Comparison of ENCODE assay signal across 24 mouse cellular contexts in the genomic region with DNA sequence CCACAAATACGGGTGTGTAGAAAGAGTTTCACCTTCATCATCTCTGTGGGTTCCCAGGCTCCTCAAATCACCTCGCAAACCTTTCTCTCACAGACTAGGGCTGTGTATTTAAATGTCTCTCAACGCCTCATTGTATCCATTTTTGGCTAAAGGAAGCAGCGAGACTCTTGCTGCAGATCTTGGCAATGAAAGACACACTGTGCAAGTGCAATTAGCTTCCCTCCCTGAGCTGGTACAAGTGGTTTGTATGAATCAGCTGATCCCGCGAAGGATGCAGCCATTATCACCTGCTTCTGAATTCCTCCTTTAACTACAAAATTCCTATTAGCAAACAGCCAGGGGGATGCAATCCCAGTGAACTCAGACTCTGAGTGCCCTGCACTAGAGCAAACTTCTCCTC.
DNase-seq lines count a peak whose midpoint lies in the region; ATAC-seq and TF ChIP-seq lines count a peak whose summit lies in the region.
"Had no signal": no experiment of that assay in that cellular context is flagged by ENCODE, and none has a peak within 500 bp of the region (broad histone marks: within the 10 kb centered on the region; RNA-seq: fewer than 3 reads in every experiment).

No protein-coding gene starts in this region.

- no peak overlapping the region for H3K4me2 ChIP-seq in forebrain, embryonic 14.5 days (ENCODE audit: low read length)
- H3K4me2 ChIP-seq in forebrain, embryonic 11.5 days (ENCODE audit: low read depth, low read length, severe bottlenecking) = no peak overlapping the region
- no peak overlapping the region for H3K4me2 ChIP-seq in liver, postnatal 0 days (ENCODE audit: low read depth, low read length)
- H3K4me2 ChIP-seq: embryonic facial prominence, embryonic 13.5 days; hindbrain, embryonic 13.5 days had no signal

- H3K9ac ChIP-seq in forebrain, embryonic 14.5 days (ENCODE audit: low read length) = no peak overlapping the region
- no peak overlapping the region for H3K9ac ChIP-seq in forebrain, embryonic 11.5 days (ENCODE audit: low read length)
- H3K9ac ChIP-seq in liver, postnatal 0 days (replicated peaks) = no peak overlapping the region
- H3K9ac ChIP-seq: embryonic facial prominence, embryonic 13.5 days; hindbrain, embryonic 13.5 days had no signal

- no peak overlapping the region for H3K4me3 ChIP-seq in forebrain, embryonic 14.5 days (ENCODE audit: low read depth, low read length)
- H3K4me3 ChIP-seq in forebrain, embryonic 11.5 days (ENCODE audit: low read depth, low read length) = no peak overlapping the region
- H3K4me3 ChIP-seq in liver, postnatal 0 days (ENCODE audit: low read depth, low read length) = no peak overlapping the region
- H3K4me3 ChIP-seq: embryonic facial prominence, embryonic 13.5 days; heart, embryonic 10.5 days; hindbrain, embryonic 13.5 days; limb, embryonic 10.5 days; megakaryocyte, embryonic 14.5 days; myocyte had no signal

- DNase-seq in forebrain, embryonic 14.5 days (ENCODE audit: low spot score) = peak; percentile 67
- no peak for DNase-seq in forebrain, embryonic 11.5 days (ENCODE audit: low spot score)
- peak; percentile 28 for DNase-seq in left cerebral cortex, adult 11 months (ENCODE audit: low spot score)
- DNase-seq in left cerebral cortex, postnatal 10 days (ENCODE audit: extremely low spot score in 1 of 2, low spot score in 2 of 2) = no peak
- DNase-seq in right cerebral cortex, postnatal 10 days (ENCODE audit: low spot score in 2 of 2) = peak; percentile 41 to 59
- no peak for DNase-seq in right cerebral cortex, postnatal 25 days
- no peak for DNase-seq in liver, postnatal 0 days
- DNase-seq: adrenal gland, postnatal 10 days; cerebellum, adult 11 months; cerebellum, postnatal 10 days; kidney, adult 18-20 months; kidney, postnatal 10 days; lung, adult 18-20 months; lung, postnatal 14 days; retina, postnatal 1 day; thymus, postnatal 25 days had no signal

- no peaks in the 10 kb centered on the region for H3K9me3 ChIP-seq in forebrain, embryonic 14.5 days (replicated peaks; ENCODE audit: control insufficient read depth, low read length)
- H3K9me3 ChIP-seq in forebrain, embryonic 11.5 days (ENCODE audit: control insufficient read depth, low read length) = no peaks in the 10 kb centered on the region
- no peaks in the 10 kb centered on the region for H3K9me3 ChIP-seq in liver, postnatal 0 days (ENCODE audit: low read length)
- H3K9me3 ChIP-seq: embryonic facial prominence, embryonic 13.5 days; heart, embryonic 10.5 days; hindbrain, embryonic 13.5 days; limb, embryonic 10.5 days; megakaryocyte, embryonic 14.5 days had no signal

- H3K27ac ChIP-seq in forebrain, embryonic 14.5 days (ENCODE audit: low read depth, low read length) = no peak overlapping the region
- no peak overlapping the region for H3K27ac ChIP-seq in forebrain, embryonic 11.5 days (ENCODE audit: low read depth, low read length)
- H3K27ac ChIP-seq in liver, postnatal 0 days (ENCODE audit: low read depth) = no peak overlapping the region
- H3K27ac ChIP-seq: embryonic facial prominence, embryonic 13.5 days; heart, embryonic 10.5 days; hindbrain, embryonic 13.5 days; limb, embryonic 10.5 days had no signal

- H3K27me3 ChIP-seq in forebrain, embryonic 14.5 days (replicated peaks; ENCODE audit: control insufficient read depth, insufficient read depth, low read length) = no peaks in the 10 kb centered on the region
- H3K27me3 ChIP-seq in forebrain, embryonic 11.5 days (ENCODE audit: control insufficient read depth, insufficient read depth, low read length) = no peaks in the 10 kb centered on the region
- H3K27me3 ChIP-seq in liver, postnatal 0 days (ENCODE audit: insufficient read depth, low read length) = no peaks in the 10 kb centered on the region
- H3K27me3 ChIP-seq: embryonic facial prominence, embryonic 13.5 days; hindbrain, embryonic 13.5 days; megakaryocyte, embryonic 14.5 days had no signal

- ATAC-seq in forebrain, embryonic 14.5 days = peak; percentile 58; the same call in 1 of the 2 replicates
- ATAC-seq in forebrain, embryonic 11.5 days (replicated peaks; ENCODE audit: low FRiP score) = no peak
- no peak for ATAC-seq in liver, postnatal 0 days
- ATAC-seq: CD4-positive, CD25-positive, alpha-beta regulatory T cell, adult 4 months; Patski had no signal

- TF ChIP-seq EP300 in liver, postnatal 0 days (IDR thresholded peaks at IDR 0.05; ENCODE audit: low read depth) = no peak

- no peak for TF ChIP-seq CTCF in liver, postnatal 0 days (IDR thresholded peaks at IDR 0.05; ENCODE audit: low read depth)

- no peaks in the 10 kb centered on the region for H3K36me3 ChIP-seq in forebrain, embryonic 14.5 days (ENCODE audit: control insufficient read depth, insufficient read depth, low read length)
- H3K36me3 ChIP-seq in forebrain, embryonic 11.5 days (ENCODE audit: control insufficient read depth, insufficient read depth, low read length) = no peaks in the 10 kb centered on the region
- H3K36me3 ChIP-seq in liver, postnatal 0 days (replicated peaks; ENCODE audit: insufficient read depth, low read length) = no peaks in the 10 kb centered on the region
- H3K36me3 ChIP-seq: embryonic facial prominence, embryonic 13.5 days; heart, embryonic 10.5 days; hindbrain, embryonic 13.5 days; limb, embryonic 10.5 days had no signal

- intact Hi-C loops in left cerebral cortex, postnatal 10 days (cut with DNase I) = no loop called here

- H3K4me1 ChIP-seq in forebrain, embryonic 14.5 days (ENCODE audit: control insufficient read depth, insufficient read depth, low read length) = 0 out of 2 replicates have a peak, but pooled peaks cover 2% of the 10 kb centered on the region
- no peaks in the 10 kb centered on the region for H3K4me1 ChIP-seq in forebrain, embryonic 11.5 days (replicated peaks; ENCODE audit: control insufficient read depth, insufficient read depth, low read length)
- no peaks in the 10 kb centered on the region for H3K4me1 ChIP-seq in liver, postnatal 0 days (ENCODE audit: insufficient read depth)
- H3K4me1 ChIP-seq: embryonic facial prominence, embryonic 13.5 days; heart, embryonic 10.5 days; limb, embryonic 10.5 days; megakaryocyte, embryonic 14.5 days had no signal

- WGBS in forebrain, embryonic 14.5 days = 33% methylated on average over 6 of the region's 6 CpGs
- 68% methylated on average over 6 of the region's 6 CpGs for WGBS in forebrain, embryonic 11.5 days
- WGBS in liver, postnatal 0 days (ENCODE audit: insufficient replicate concordance) = 51% methylated on average over 6 of the region's 6 CpGs

Comparison
In these comparisons a context has a peak if more than half of its experiments do, and no peak if none do; other contexts are left out.
1. DNase-seq: peak in forebrain, embryonic 14.5 days (single experiment), left cerebral cortex, adult 11 months (single experiment) and right cerebral cortex, postnatal 10 days (2 of 2); none in forebrain, embryonic 11.5 days (single experiment), left cerebral cortex, postnatal 10 days (0 of 2), right cerebral cortex, postnatal 25 days (single experiment) and liver, postnatal 0 days (single experiment).